Mouse (Mus musculus): ENCODE data around the gene Slc16a12. TPM values are rescaled to one million over a fixed set of nuclear protein-coding genes. Genes with fewer than 3 reads are reported as not detected.

Gene Slc16a12
- polyA plus RNA-seq, 1 experiment from 2014 or later: 0.40 TPM

GRCm38 (mm10) chr19:34720130-34720529 lies 27.0 kb downstream of the Slc16a12 start:
- Histone ChIP-seq H3K27ac (no peak overlapping the region), H3K4me3 (no peak overlapping the region), H3K9me3 (no peaks in the 10 kb centered on the region), H3K27me3 (ENCODE audit: poor library complexity, severe bottlenecking) (no peaks in the 10 kb centered on the region), H3K36me3 (replicated peaks) (no peaks in the 10 kb centered on the region), H3K4me1 (no peaks in the 10 kb centered on the region)
- no peak for DNase-seq (ENCODE audit: extremely low spot score, low spot score)

- Histone ChIP-seq H3K36me3 (replicated peaks) (no peaks in the 10 kb centered on the region), H3K9me3 (no peaks in the 10 kb centered on the region), H3K4me1 (no peaks in the 10 kb centered on the region), H3K27ac (no peak overlapping the region), H3K27me3 (ENCODE audit: poor library complexity, severe bottlenecking) (no peaks in the 10 kb centered on the region), H3K4me3 (no peak overlapping the region)
- DNase-seq (ENCODE audit: extremely low spot score, low spot score): no peak
- WGBS: 91% methylated on average over 5 of the region's 5 CpGs
These were observed 28.1 kb downstream of the Slc16a12 start for GRCm38 (mm10) chr19:34718963-34719362.

- no peaks in the 10 kb centered on the region for H3K36me3 ChIP-seq (replicated peaks)
- no peak for DNase-seq (ENCODE audit: extremely low spot score, low spot score)
- no peaks in the 10 kb centered on the region for H3K9me3 ChIP-seq
- no peaks in the 10 kb centered on the region for H3K27me3 ChIP-seq (ENCODE audit: poor library complexity, severe bottlenecking)
- H3K27ac ChIP-seq: no peak overlapping the region
- no peaks in the 10 kb centered on the region for H3K4me1 ChIP-seq
- whole genome bisulfite sequencing: 70% methylated on average over 2 of the region's 2 CpGs
- H3K4me3 ChIP-seq: no peak overlapping the region
These were observed 28.6 kb downstream of the Slc16a12 start for GRCm38 (mm10) chr19:34718478-34718877.

- H3K4me1 ChIP-seq: no peaks in the 10 kb centered on the region
- no peak overlapping the region for H3K4me3 ChIP-seq
- no peaks in the 10 kb centered on the region for H3K36me3 ChIP-seq (replicated peaks)
- no peak for DNase-seq (ENCODE audit: extremely low spot score, low spot score)
- no peak overlapping the region for H3K27ac ChIP-seq
- 82% methylated on average over 1 of the region's 1 CpGs for WGBS
- no peaks in the 10 kb centered on the region for H3K27me3 ChIP-seq (ENCODE audit: poor library complexity, severe bottlenecking)
- no peaks in the 10 kb centered on the region for H3K9me3 ChIP-seq
These were observed 31.2 kb downstream of the Slc16a12 start for GRCm38 (mm10) chr19:34715895-34716294.

- Histone ChIP-seq H3K4me3 (no peak overlapping the region), H3K27ac (no peak overlapping the region), H3K4me1 (no peaks in the 10 kb centered on the region), H3K36me3 (replicated peaks) (no peaks in the 10 kb centered on the region), H3K27me3 (ENCODE audit: poor library complexity, severe bottlenecking) (no peaks in the 10 kb centered on the region), H3K9me3 (no peaks in the 10 kb centered on the region)
- no peak for DNase-seq (ENCODE audit: extremely low spot score, low spot score)
- 88% methylated on average over 5 of the region's 5 CpGs for WGBS
These were observed 32.8 kb downstream of the Slc16a12 start for GRCm38 (mm10) chr19:34714250-34714666.

GRCm38 (mm10) chr19:34712050-34712449 lies 35.0 kb downstream of the Slc16a12 start:
- Histone ChIP-seq H3K4me1 (no peaks in the 10 kb centered on the region), H3K27me3 (ENCODE audit: poor library complexity, severe bottlenecking) (no peaks in the 10 kb centered on the region), H3K9me3 (no peaks in the 10 kb centered on the region), H3K27ac (no peak overlapping the region), H3K36me3 (replicated peaks) (no peaks in the 10 kb centered on the region), H3K4me3 (no peak overlapping the region)
- 87% methylated on average over 2 of the region's 2 CpGs for WGBS
- no peak for DNase-seq (ENCODE audit: extremely low spot score, low spot score)

GRCm38 (mm10) chr19:34708221-34708620 lies 38.9 kb downstream of the Slc16a12 start:
- H3K36me3 ChIP-seq (replicated peaks): no peaks in the 10 kb centered on the region
- H3K9me3 ChIP-seq: no peaks in the 10 kb centered on the region
- DNase-seq (ENCODE audit: extremely low spot score, low spot score): no peak
- no peaks in the 10 kb centered on the region for H3K27me3 ChIP-seq (ENCODE audit: poor library complexity, severe bottlenecking)
- H3K27ac ChIP-seq: no peak overlapping the region
- H3K4me3 ChIP-seq: no peak overlapping the region
- 82% methylated on average over 2 of the region's 2 CpGs for WGBS
- no peaks in the 10 kb centered on the region for H3K4me1 ChIP-seq

GRCm38 (mm10) chr19:34707571-34707970 lies 39.5 kb downstream of the Slc16a12 start:
- H3K9me3 ChIP-seq: no peaks in the 10 kb centered on the region
- 86% methylated on average over 2 of the region's 2 CpGs for WGBS
- H3K4me1 ChIP-seq: no peaks in the 10 kb centered on the region
- no peak overlapping the region for H3K27ac ChIP-seq
- no peaks in the 10 kb centered on the region for H3K27me3 ChIP-seq (ENCODE audit: poor library complexity, severe bottlenecking)
- H3K36me3 ChIP-seq (replicated peaks): no peaks in the 10 kb centered on the region
- H3K4me3 ChIP-seq: no peak overlapping the region
- DNase-seq (ENCODE audit: extremely low spot score, low spot score): no peak

- no peak overlapping the region for H3K27ac ChIP-seq
- no peaks in the 10 kb centered on the region for H3K9me3 ChIP-seq
- 73% methylated on average over 6 of the region's 6 CpGs for WGBS
- H3K4me3 ChIP-seq: no peak overlapping the region
- DNase-seq (ENCODE audit: extremely low spot score, low spot score): no peak
- no peaks in the 10 kb centered on the region for H3K4me1 ChIP-seq
- no peaks in the 10 kb centered on the region for H3K36me3 ChIP-seq (replicated peaks)
- no peaks in the 10 kb centered on the region for H3K27me3 ChIP-seq (ENCODE audit: poor library complexity, severe bottlenecking)
These were observed 40.8 kb downstream of the Slc16a12 start for GRCm38 (mm10) chr19:34706261-34706660.

- H3K36me3 ChIP-seq (replicated peaks): no peaks in the 10 kb centered on the region
- WGBS: 94% methylated on average over 1 of the region's 1 CpGs
- no peaks in the 10 kb centered on the region for H3K27me3 ChIP-seq (ENCODE audit: poor library complexity, severe bottlenecking)
- no peaks in the 10 kb centered on the region for H3K9me3 ChIP-seq
- no peak overlapping the region for H3K27ac ChIP-seq
- H3K4me1 ChIP-seq: no peaks in the 10 kb centered on the region
- no peak overlapping the region for H3K4me3 ChIP-seq
- no peak for DNase-seq (ENCODE audit: extremely low spot score, low spot score)
These were observed 41.9 kb downstream of the Slc16a12 start for GRCm38 (mm10) chr19:34705141-34705540.

- no peaks in the 10 kb centered on the region for H3K4me1 ChIP-seq
- no peak for DNase-seq (ENCODE audit: extremely low spot score, low spot score)
- H3K9me3 ChIP-seq: no peaks in the 10 kb centered on the region
- no peak overlapping the region for H3K4me3 ChIP-seq
- WGBS: 67% methylated on average over 2 of the region's 2 CpGs
- H3K27me3 ChIP-seq (ENCODE audit: poor library complexity, severe bottlenecking): no peaks in the 10 kb centered on the region
- H3K27ac ChIP-seq: no peak overlapping the region
- H3K36me3 ChIP-seq (replicated peaks): no peaks in the 10 kb centered on the region
These were observed 47.8 kb downstream of the Slc16a12 start for GRCm38 (mm10) chr19:34699300-34699699.

- Histone ChIP-seq H3K4me3 (no peak overlapping the region), H3K36me3 (replicated peaks) (no peaks in the 10 kb centered on the region), H3K9me3 (no peaks in the 10 kb centered on the region), H3K27me3 (ENCODE audit: poor library complexity, severe bottlenecking) (no peaks in the 10 kb centered on the region), H3K27ac (no peak overlapping the region), H3K4me1 (no peaks in the 10 kb centered on the region)
- 67% methylated on average over 1 of the region's 1 CpGs for WGBS
- DNase-seq (ENCODE audit: extremely low spot score, low spot score): no peak
These were observed 48.2 kb downstream of the Slc16a12 start for GRCm38 (mm10) chr19:34698852-34699251.

- H3K27ac ChIP-seq: no peak overlapping the region
- DNase-seq (ENCODE audit: extremely low spot score, low spot score): no peak
- WGBS: 90% methylated on average over 3 of the region's 3 CpGs
- H3K36me3 ChIP-seq (replicated peaks): no peaks in the 10 kb centered on the region
- no peaks in the 10 kb centered on the region for H3K9me3 ChIP-seq
- no peaks in the 10 kb centered on the region for H3K4me1 ChIP-seq
- no peak overlapping the region for H3K4me3 ChIP-seq
- H3K27me3 ChIP-seq (ENCODE audit: poor library complexity, severe bottlenecking): no peaks in the 10 kb centered on the region
These were observed 48.7 kb downstream of the Slc16a12 start for GRCm38 (mm10) chr19:34698432-34698831.

GRCm38 (mm10) chr19:34697461-34697860 lies 49.6 kb downstream of the Slc16a12 start:
- no peak overlapping the region for H3K4me3 ChIP-seq
- H3K36me3 ChIP-seq (replicated peaks): no peaks in the 10 kb centered on the region
- DNase-seq (ENCODE audit: extremely low spot score, low spot score): no peak
- no peaks in the 10 kb centered on the region for H3K27me3 ChIP-seq (ENCODE audit: poor library complexity, severe bottlenecking)
- H3K4me1 ChIP-seq: no peaks in the 10 kb centered on the region
- WGBS: 83% methylated on average over 2 of the region's 2 CpGs
- no peak overlapping the region for H3K27ac ChIP-seq
- no peaks in the 10 kb centered on the region for H3K9me3 ChIP-seq
